Mouse (Mus musculus) left cerebral cortex, postnatal 14 days (tissue): Measurements from ENCODE around the gene Prkcg. TPM values are rescaled to one million over a fixed set of nuclear protein-coding genes. Genes with fewer than 3 reads are reported as not detected.

Source experiments
- total RNA-seq, 2 experiments: library from RNA; stranded (reverse); gene quantifications; 2 replicates each; pipeline ENCODE4 v1.2.3; 2021

The Prkcg gene
- total RNA-seq, 2 experiments from 2014 or later, result 352 to 363 TPM

Other genes starting within 250 kb of the Prkcg start
- gene AU018091, start 120.0 kb upstream of the Prkcg start, total RNA-seq, result not detected
- under 1 TPM; 0.08 to 0.13 TPM for gene Nlrp12, start 39.4 kb upstream of the Prkcg start, total RNA-seq
- gene Myadm, start 99 bp upstream of the Prkcg start, total RNA-seq, result 100 to 1,000 TPM in 1 of 2 experiments, 10 to 100 TPM in 1; 97.5 to 101 TPM
- 100 to 1,000 TPM; 149 to 171 TPM for gene Cacng7, start 43.8 kb downstream of the Prkcg start, total RNA-seq
- gene Cacng8, start 101.5 kb downstream of the Prkcg start, total RNA-seq, result 100 to 1,000 TPM; 176 to 203 TPM
- gene Cacng6, start 135.0 kb downstream of the Prkcg start, total RNA-seq, result 1 to 10 TPM; 2.0 to 2.7 TPM
- gene Tarm1, start 213.4 kb downstream of the Prkcg start, total RNA-seq, result not detected